Mouse (Mus musculus) limb, embryonic 12.5 days (tissue): ENCODE measurements at regions not wholly inside any gene's neighbourhood (a gene's known extent, or its start where the extent isn't known, plus 50 kb on each side); places are given as distances from the start of the nearest gene placed in this dataset.

Experiments
- ATAC-seq: fragments of 200-750 bp; cut with Nextera tagmentation; 2 replicates; pipeline ENCODE4 v1.8.0; 2017; ENCODE audit warnings: low read depth, moderate TSS enrichment; ENCODE audit not compliant: insufficient number of reproducible peaks, insufficient read depth, low FRiP score, low TSS enrichment
- H3K27ac ChIP-seq: fragments of 300-500 bp; sonication (generic); 2 replicates; pipeline ENCODE4 v1.5.1; 2016; ENCODE audit warnings: mild to moderate bottlenecking, moderate library complexity
- H3K27me3 ChIP-seq: fragments of 300-500 bp; sonication (generic); 2 replicates; pipeline ENCODE4 v1.6.1; 2016; ENCODE audit warnings: mild to moderate bottlenecking, moderate library complexity
- H3K36me3 ChIP-seq: fragments of 300-500 bp; sonication (generic); 2 replicates; pipeline ENCODE4 v1.6.1; 2016; ENCODE audit warnings: mild to moderate bottlenecking, moderate library complexity
- H3K4me1 ChIP-seq: fragments of 300-500 bp; sonication (generic); replicated peaks from 2 replicates; pipeline ENCODE4 v1.6.1; 2016
- H3K4me2 ChIP-seq: fragments of 300-500 bp; sonication (generic); 2 replicates; pipeline ENCODE4 v1.6.1; 2016; ENCODE audit warnings: mild to moderate bottlenecking, moderate library complexity
- H3K4me3 ChIP-seq: fragments of 300-500 bp; sonication (generic); replicated peaks from 2 replicates; pipeline ENCODE4 v1.5.1; 2016; ENCODE audit warnings: mild to moderate bottlenecking
- H3K9ac ChIP-seq: fragments of 300-500 bp; sonication (generic); replicated peaks from 2 replicates; pipeline ENCODE4 v1.6.1; 2016; ENCODE audit warnings: mild to moderate bottlenecking, moderate library complexity
- H3K9me3 ChIP-seq: fragments of 300-500 bp; sonication (generic); 2 replicates; pipeline ENCODE4 v1.6.1; 2016; ENCODE audit warnings: mild to moderate bottlenecking, moderate library complexity
- WGBS: fragments of 180-500 bp; shearing (Covaris S2); methylation state at CpG from one replicate; pipeline ENCODE4 v1.1.7; 2016; 5-methylcytosine and 5-hydroxymethylcytosine counted together

GRCm38 (mm10) chr13:64007688-64008087, 81.3 kb downstream of the Hsd17b3 start:
- H3K4me2 ChIP-seq, result no peak overlapping the region
- 78% methylated on average over 2 of the region's 2 CpGs for WGBS

GRCm38 (mm10) chr13:64002945-64003459, 86.0 kb downstream of the Hsd17b3 start:
- H3K9ac ChIP-seq, result no peak overlapping the region; the same call in 1 of the 2 replicates
- H3K9me3 ChIP-seq, result no peaks in the 10 kb centered on the region
- no peak overlapping the region; the same call in 1 of the 2 replicates for H3K27ac ChIP-seq
- no peaks in the 10 kb centered on the region for H3K36me3 ChIP-seq
- no peak; the same call in 1 of the 2 replicates for ATAC-seq
- H3K27me3 ChIP-seq, result no peaks in the 10 kb centered on the region
- H3K4me3 ChIP-seq, result no peak overlapping the region
- peaks cover 16% of the 10 kb centered on the region for H3K4me1 ChIP-seq
- H3K4me2 ChIP-seq, result no peak overlapping the region
- 4% methylated on average over 6 of the region's 6 CpGs for WGBS

More at GRCm38 (mm10) chr13:64007688-64008087, 81.3 kb downstream of the Hsd17b3 start:
- Histone ChIP-seq H3K27ac (no peak overlapping the region), H3K4me1 (peaks cover 14% of the 10 kb centered on the region), H3K4me3 (no peak overlapping the region), H3K9ac (no peak overlapping the region), H3K9me3 (no peaks in the 10 kb centered on the region), H3K27me3 (no peaks in the 10 kb centered on the region), H3K36me3 (no peaks in the 10 kb centered on the region)
- ATAC-seq, result no peak

- 74% methylated on average over 6 of the region's 6 CpGs for WGBS
- ATAC-seq, result no peak
- Histone ChIP-seq H3K36me3 (no peaks in the 10 kb centered on the region), H3K9ac (no peak overlapping the region), H3K4me3 (no peak overlapping the region), H3K27ac (no peak overlapping the region), H3K4me2 (no peak overlapping the region), H3K9me3 (no peaks in the 10 kb centered on the region), H3K27me3 (no peaks in the 10 kb centered on the region), H3K4me1 (peaks cover 16% of the 10 kb centered on the region)
Observed at GRCm38 (mm10) chr13:64000303-64000702, 88.7 kb downstream of the Hsd17b3 start.

GRCm38 (mm10) chr13:63998647-63999046, 90.4 kb downstream of the Hsd17b3 start:
- no peak overlapping the region for H3K4me3 ChIP-seq
- H3K27ac ChIP-seq, result no peak overlapping the region
- WGBS, result 80% methylated on average over 10 of the region's 10 CpGs
- H3K4me1 ChIP-seq, result peaks cover 11% of the 10 kb centered on the region
- H3K27me3 ChIP-seq, result no peaks in the 10 kb centered on the region
- no peak for ATAC-seq
- H3K9ac ChIP-seq, result no peak overlapping the region
- no peaks in the 10 kb centered on the region for H3K9me3 ChIP-seq
- no peaks in the 10 kb centered on the region for H3K36me3 ChIP-seq
- no peak overlapping the region for H3K4me2 ChIP-seq

- H3K9me3 ChIP-seq, result no peaks in the 10 kb centered on the region
- H3K4me2 ChIP-seq, result no peak overlapping the region
- 0 out of 2 replicates have a peak overlapping the region, but pooled peaks have one; percentile 12 for H3K27ac ChIP-seq
- H3K27me3 ChIP-seq, result no peaks in the 10 kb centered on the region
- no peak for ATAC-seq
- no peaks in the 10 kb centered on the region for H3K36me3 ChIP-seq
- H3K4me1 ChIP-seq, result peaks cover 5% of the 10 kb centered on the region; the same call in 1 of the 2 replicates
- H3K4me3 ChIP-seq, result no peak overlapping the region
- WGBS, result 68% methylated on average over 12 of the region's 12 CpGs
- no peak overlapping the region for H3K9ac ChIP-seq
Observed at GRCm38 (mm10) chr13:63993857-63994477, 95.1 kb downstream of the Hsd17b3 start.

- ATAC-seq, result no peak
- Histone ChIP-seq H3K9ac (no peak overlapping the region), H3K4me3 (no peak overlapping the region), H3K27me3 (no peaks in the 10 kb centered on the region), H3K27ac (no peak overlapping the region), H3K36me3 (no peaks in the 10 kb centered on the region), H3K4me1 (peaks cover 8% of the 10 kb centered on the region; the same call in 1 of the 2 replicates), H3K4me2 (no peak overlapping the region), H3K9me3 (no peaks in the 10 kb centered on the region)
- WGBS, result 76% methylated on average over 1 of the region's 1 CpGs
Observed at GRCm38 (mm10) chr13:63992989-63993388, 96.0 kb downstream of the Hsd17b3 start.

- Histone ChIP-seq H3K27ac (no peak overlapping the region; the same call in 1 of the 2 replicates), H3K4me2 (0 out of 2 replicates have a peak overlapping the region, but pooled peaks have one; percentile 11), H3K9ac (no peak overlapping the region), H3K36me3 (no peaks in the 10 kb centered on the region), H3K4me1 (peaks cover 25% of the 10 kb centered on the region), H3K9me3 (no peaks in the 10 kb centered on the region), H3K4me3 (no peak overlapping the region), H3K27me3 (no peaks in the 10 kb centered on the region)
- 15% methylated on average over 8 of the region's 8 CpGs for WGBS
- ATAC-seq, result no peak
Observed at GRCm38 (mm10) chr13:63990480-63990958, 98.5 kb downstream of the Hsd17b3 start.

- Histone ChIP-seq H3K4me2 (no peak overlapping the region), H3K27ac (no peak overlapping the region), H3K27me3 (no peaks in the 10 kb centered on the region), H3K36me3 (no peaks in the 10 kb centered on the region), H3K9me3 (no peaks in the 10 kb centered on the region), H3K9ac (no peak overlapping the region), H3K4me1 (peaks cover 32% of the 10 kb centered on the region), H3K4me3 (no peak overlapping the region)
- ATAC-seq, result no peak
- WGBS, result 73% methylated on average over 2 of the region's 2 CpGs
Observed at GRCm38 (mm10) chr13:63989769-63990168, 99.3 kb downstream of the Hsd17b3 start.

- Histone ChIP-seq H3K9ac (no peak overlapping the region), H3K4me1 (peaks cover 39% of the 10 kb centered on the region), H3K27ac (no peak overlapping the region), H3K9me3 (no peaks in the 10 kb centered on the region), H3K4me2 (no peak overlapping the region), H3K27me3 (no peaks in the 10 kb centered on the region), H3K36me3 (no peaks in the 10 kb centered on the region), H3K4me3 (no peak overlapping the region)
- no peak for ATAC-seq
- 79% methylated on average over 4 of the region's 4 CpGs for WGBS
Observed at GRCm38 (mm10) chr13:63988263-63988662, 100.8 kb downstream of the Hsd17b3 start.

- no peak overlapping the region for H3K4me3 ChIP-seq
- peaks cover 39% of the 10 kb centered on the region for H3K4me1 ChIP-seq
- no peaks in the 10 kb centered on the region for H3K27me3 ChIP-seq
- H3K4me2 ChIP-seq, result no peak overlapping the region
- H3K27ac ChIP-seq, result 0 out of 2 replicates have a peak overlapping the region, but pooled peaks have one; percentile 1
- no peak overlapping the region for H3K9ac ChIP-seq
- H3K9me3 ChIP-seq, result no peaks in the 10 kb centered on the region
- ATAC-seq, result no peak
- 90% methylated on average over 5 of the region's 5 CpGs for WGBS
- H3K36me3 ChIP-seq, result no peaks in the 10 kb centered on the region
Observed at GRCm38 (mm10) chr13:63986681-63987080, 102.3 kb downstream of the Hsd17b3 start.

- no peaks in the 10 kb centered on the region for H3K36me3 ChIP-seq
- H3K9ac ChIP-seq, result no peak overlapping the region
- H3K4me3 ChIP-seq, result no peak overlapping the region
- peaks cover 44% of the 10 kb centered on the region for H3K4me1 ChIP-seq
- peak overlapping the region; percentile 53; the same call in 1 of the 2 replicates for H3K27ac ChIP-seq
- ATAC-seq, result no peak
- no peak overlapping the region for H3K4me2 ChIP-seq
- no peaks in the 10 kb centered on the region for H3K9me3 ChIP-seq
- WGBS, result 6% methylated on average over 4 of the region's 4 CpGs
- no peaks in the 10 kb centered on the region for H3K27me3 ChIP-seq
Observed at GRCm38 (mm10) chr13:63985590-63985989, 103.4 kb downstream of the Hsd17b3 start.
